Mouse (Mus musculus) brown adipose tissue, adult 24 weeks (tissue): Measurements from ENCODE around the gene Bcat1. TPM values are rescaled to one million over a fixed set of nuclear protein-coding genes. Genes with fewer than 3 reads are reported as not detected.

Experiments used
- H3K27ac ChIP-seq: fragments of 200-500 bp; replicated peaks from 2 replicates; pipeline ENCODE4 v1.5.1; 2012; ENCODE audit warnings: low read depth, mild to moderate bottlenecking, low read length
- H3K4me1 ChIP-seq: fragments of 200-500 bp; 2 replicates; pipeline ENCODE4 v1.6.1; 2012; ENCODE audit warnings: low read length, mixed read lengths; ENCODE audit not compliant: control insufficient read depth, insufficient read depth, insufficient read length
- H3K4me3 ChIP-seq: fragments of 200-500 bp; 2 replicates; pipeline ENCODE4 v1.5.1; 2012; ENCODE audit warnings: low read depth, mild to moderate bottlenecking, low read length, moderate library complexity; ENCODE audit not compliant: insufficient read depth
- polyA plus RNA-seq: library from polyadenylated mRNA; stranded (reverse); fragments of >200 nt; gene quantifications from 2 replicates; pipeline ENCODE4 v1.2.4, GENCODE M21; 2012; ENCODE audit not compliant: missing spikeins, insufficient read depth, insufficient read length

The Bcat1 gene
- polyA plus RNA-seq, 1 experiment, result 0.48 TPM

- H3K4me1 ChIP-seq, result no peaks in the 10 kb centered on the region
- no peak overlapping the region for H3K4me3 ChIP-seq
- H3K27ac ChIP-seq, result no peak overlapping the region
Observed at GRCm38 (mm10) chr6:145017508-145017907, 58.5 kb downstream of the Bcat1 start.

- H3K4me1 ChIP-seq, result no peaks in the 10 kb centered on the region
- H3K27ac ChIP-seq, result no peak overlapping the region
- H3K4me3 ChIP-seq, result no peak overlapping the region
Observed at GRCm38 (mm10) chr6:145016639-145017038, 59.3 kb downstream of the Bcat1 start.

GRCm38 (mm10) chr6:145014944-145015343 lies 61.0 kb downstream of the Bcat1 start:
- no peak overlapping the region for H3K4me3 ChIP-seq
- no peak overlapping the region for H3K27ac ChIP-seq
- H3K4me1 ChIP-seq, result no peaks in the 10 kb centered on the region

GRCm38 (mm10) chr6:145012699-145013098 lies 63.3 kb downstream of the Bcat1 start:
- Histone ChIP-seq H3K4me1 (no peaks in the 10 kb centered on the region), H3K4me3 (no peak overlapping the region), H3K27ac (no peak overlapping the region)

GRCm38 (mm10) chr6:145011141-145011540 lies 64.8 kb downstream of the Bcat1 start:
- Histone ChIP-seq H3K4me3 (no peak overlapping the region), H3K27ac (no peak overlapping the region), H3K4me1 (no peaks in the 10 kb centered on the region)

- Histone ChIP-seq H3K27ac (no peak overlapping the region), H3K4me3 (no peak overlapping the region), H3K4me1 (no peaks in the 10 kb centered on the region)
Observed at GRCm38 (mm10) chr6:145009859-145010818, 65.8 kb downstream of the Bcat1 start.

GRCm38 (mm10) chr6:145003459-145003858 lies 72.5 kb downstream of the Bcat1 start:
- Histone ChIP-seq H3K27ac (no peak overlapping the region), H3K4me1 (no peaks in the 10 kb centered on the region), H3K4me3 (no peak overlapping the region)

GRCm38 (mm10) chr6:145002094-145002936 lies 73.7 kb downstream of the Bcat1 start:
- Histone ChIP-seq H3K4me1 (no peaks in the 10 kb centered on the region), H3K27ac (no peak overlapping the region), H3K4me3 (no peak overlapping the region)

GRCm38 (mm10) chr6:145001493-145001892 lies 74.5 kb downstream of the Bcat1 start:
- H3K4me1 ChIP-seq, result no peaks in the 10 kb centered on the region
- no peak overlapping the region for H3K27ac ChIP-seq
- H3K4me3 ChIP-seq, result no peak overlapping the region

- no peaks in the 10 kb centered on the region for H3K4me1 ChIP-seq
- H3K4me3 ChIP-seq, result no peak overlapping the region
- H3K27ac ChIP-seq, result no peak overlapping the region
Observed at GRCm38 (mm10) chr6:144997229-144997628, 78.8 kb downstream of the Bcat1 start.

- Histone ChIP-seq H3K4me1 (no peaks in the 10 kb centered on the region), H3K4me3 (no peak overlapping the region), H3K27ac (no peak overlapping the region)
Observed at GRCm38 (mm10) chr6:144992111-144992510, 83.9 kb downstream of the Bcat1 start.

GRCm38 (mm10) chr6:144989193-144989592 lies 86.8 kb downstream of the Bcat1 start:
- H3K4me1 ChIP-seq, result no peaks in the 10 kb centered on the region
- no peak overlapping the region for H3K4me3 ChIP-seq
- H3K27ac ChIP-seq, result no peak overlapping the region

GRCm38 (mm10) chr6:144987676-144988075 lies 88.3 kb downstream of the Bcat1 start:
- H3K27ac ChIP-seq, result no peak overlapping the region
- no peaks in the 10 kb centered on the region for H3K4me1 ChIP-seq
- H3K4me3 ChIP-seq, result no peak overlapping the region

GRCm38 (mm10) chr6:144987216-144987615 lies 88.8 kb downstream of the Bcat1 start:
- no peaks in the 10 kb centered on the region for H3K4me1 ChIP-seq
- no peak overlapping the region for H3K27ac ChIP-seq
- no peak overlapping the region for H3K4me3 ChIP-seq

- H3K4me3 ChIP-seq, result no peak overlapping the region
- H3K27ac ChIP-seq, result no peak overlapping the region
- no peaks in the 10 kb centered on the region for H3K4me1 ChIP-seq
Observed at GRCm38 (mm10) chr6:144984221-144984620, 91.8 kb downstream of the Bcat1 start.
